Mouse (Mus musculus): Measurements from ENCODE around the gene Dlec1. TPM values are rescaled to one million over a fixed set of nuclear protein-coding genes. Genes with fewer than 3 reads are reported as not detected.

Gene Dlec1
- total RNA-seq (2023): 0.43 TPM in 1 of 2 replicates, not detected in the other

DNA sequence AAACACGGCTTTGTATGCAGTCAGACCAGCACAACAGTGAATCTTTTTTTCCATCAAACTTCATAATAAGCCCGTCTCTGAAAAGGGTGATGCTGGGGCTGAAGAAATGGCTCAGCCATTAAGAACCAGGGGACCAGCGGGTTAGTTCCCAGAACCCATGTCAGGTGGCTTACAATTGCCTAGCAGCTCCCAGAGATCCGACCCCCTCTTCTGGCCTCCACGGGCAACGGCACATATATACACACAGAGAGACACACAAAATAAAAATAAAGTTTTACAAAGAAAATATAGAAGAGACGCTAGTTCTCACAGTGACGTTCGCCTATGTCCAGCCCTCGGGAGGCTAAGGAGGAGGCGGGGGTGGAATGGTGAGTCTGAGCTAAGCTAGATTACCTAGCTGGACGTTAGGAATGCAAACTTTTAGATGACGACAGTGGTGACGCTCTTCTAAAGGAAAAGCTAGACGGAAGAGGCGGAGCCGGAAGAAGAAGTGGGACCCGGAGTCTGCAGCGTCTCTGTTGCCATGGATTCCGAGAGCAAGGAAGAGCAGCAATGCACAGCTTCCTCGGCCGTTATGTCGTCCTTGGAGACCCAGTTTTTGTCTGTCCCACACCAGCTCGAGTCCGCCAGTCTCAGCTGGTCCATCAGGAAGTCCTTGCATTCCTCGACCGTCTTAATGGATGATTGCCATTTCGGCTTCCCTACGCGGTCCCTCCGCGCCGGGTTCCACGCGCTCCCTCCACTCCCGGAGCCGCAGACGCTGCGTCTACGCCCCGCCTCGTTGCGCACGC is at the start of gene Dlec1:
TSS of gene Dlec1 (plus strand) at position 487 of the 791 bp plus-strand sequence.

DNA sequence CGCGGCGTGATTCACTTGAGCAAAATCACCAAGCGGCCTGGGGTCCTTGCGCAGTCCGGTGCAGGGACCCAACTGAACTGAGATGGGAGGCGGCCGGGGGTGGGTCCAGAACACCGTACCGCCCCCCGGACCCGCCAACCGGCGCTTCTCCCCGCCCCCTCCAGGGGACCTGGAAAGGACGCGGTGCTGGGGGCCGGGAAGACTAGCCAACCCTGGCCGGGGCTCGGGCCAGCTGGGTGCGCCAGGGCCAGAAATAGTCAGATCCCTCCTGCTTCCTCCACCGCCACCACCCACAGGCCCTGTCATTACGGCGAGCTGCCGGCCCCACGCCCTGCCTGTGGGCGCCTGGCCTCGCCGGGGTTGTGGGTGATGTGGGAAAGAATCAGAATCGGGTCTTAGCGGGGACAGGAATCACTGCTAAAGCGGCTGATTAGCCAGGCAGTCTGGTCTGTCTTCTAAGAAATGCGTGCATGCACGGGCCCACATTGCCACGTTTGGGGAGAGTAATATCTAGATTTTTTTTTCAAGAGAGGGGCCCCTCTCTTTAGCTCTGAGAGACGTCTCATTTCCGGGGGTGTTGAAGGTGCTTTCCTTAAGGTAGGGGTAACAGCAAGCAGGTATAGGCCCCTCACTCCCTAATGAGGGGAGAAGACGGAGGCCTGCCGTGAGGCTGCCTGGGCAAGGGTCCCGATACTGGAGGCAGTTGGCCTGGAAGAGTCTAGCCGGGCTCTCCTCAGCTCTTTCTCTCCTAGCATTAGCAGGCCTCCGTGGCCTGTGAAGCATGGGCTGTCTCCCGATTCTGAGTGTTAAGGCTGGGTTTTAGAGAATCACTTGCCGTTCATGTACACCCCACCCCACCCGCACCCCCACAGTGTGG is 8.6 kb upstream of the Dlec1 start, which contains the start of gene Plcd1:
TSS of gene Plcd1 (minus strand) at position 84 of the 877 bp plus-strand sequence.

DNA sequence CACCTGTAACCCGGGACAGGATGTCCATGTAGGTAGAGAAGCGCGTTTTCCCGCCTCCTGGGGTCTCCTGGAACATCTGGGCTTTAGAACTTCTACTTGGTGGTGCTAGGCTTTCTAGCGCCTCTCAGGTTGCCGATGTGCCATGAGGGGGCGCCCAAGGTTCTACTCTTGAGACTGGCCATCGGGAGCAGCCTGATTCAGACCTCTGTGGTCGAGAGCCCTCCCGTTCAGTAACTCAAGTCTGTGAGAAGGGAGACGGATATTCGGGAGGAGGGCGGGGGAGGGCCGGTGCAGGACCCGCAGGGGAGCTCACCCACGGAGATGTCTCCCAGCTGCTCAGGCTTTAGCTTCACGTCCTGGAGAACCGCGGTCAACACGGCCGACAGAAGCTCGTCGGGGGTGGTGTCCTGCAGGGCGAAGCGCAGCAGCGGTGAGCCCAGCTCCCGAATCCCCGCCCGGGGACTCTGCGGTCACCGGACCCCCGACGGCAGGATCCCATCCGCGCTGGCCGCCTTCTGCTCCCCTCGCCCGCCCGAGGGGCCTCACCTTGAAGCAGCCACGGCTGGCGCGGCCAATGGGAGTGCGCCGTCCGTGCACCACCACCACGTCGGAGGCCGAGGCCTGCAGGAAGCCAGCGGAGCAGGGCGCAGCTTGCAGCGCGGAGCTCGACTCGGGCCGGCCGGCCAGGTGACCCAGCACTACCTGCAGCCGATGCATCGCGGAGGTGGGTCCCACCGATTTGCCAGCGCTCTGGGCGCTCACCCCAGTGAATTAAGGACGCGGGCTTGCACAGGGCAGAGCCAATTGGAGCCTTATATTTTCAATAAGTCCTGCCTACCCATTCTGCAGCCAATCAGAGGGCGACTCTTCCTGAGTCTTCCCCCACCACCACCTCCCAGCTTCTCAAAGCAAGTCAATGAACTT is 54.3 kb downstream of the Dlec1 start, which contains the start of gene Acaa1b:
TSS of gene Acaa1b (minus strand) at position 816 of the 924 bp plus-strand sequence.

DNA sequence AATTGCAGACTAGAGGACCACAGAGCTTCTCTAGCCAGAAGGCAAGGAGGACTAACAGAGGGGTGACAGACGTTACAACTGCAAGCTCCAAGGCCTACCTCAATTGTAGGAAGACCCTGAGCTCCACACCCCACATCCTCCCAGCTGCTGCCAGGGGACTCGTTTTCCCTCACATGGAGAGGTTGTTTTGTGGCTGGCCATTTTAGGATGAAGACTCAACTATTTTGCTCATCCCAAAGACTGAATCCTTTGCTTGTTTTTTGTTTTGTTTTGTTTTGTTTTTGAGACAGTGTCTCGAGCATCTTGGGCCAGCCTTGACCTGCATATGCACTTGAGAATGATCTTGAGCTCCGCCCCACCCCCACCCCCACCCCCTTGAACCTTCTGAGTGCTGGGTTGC is 56.6 kb downstream of the Dlec1 start, which contains the start of gene Gm47289:
TSS of gene Gm47289 (plus strand) at position 301 of the 400 bp plus-strand sequence.

Other genes starting within 250 kb of the Dlec1 start
- 18.1 and 27.4 TPM in 2 replicates for gene Ctdspl, start 176.0 kb upstream of the Dlec1 start, total RNA-seq (2023)
- 30.2 and 54.2 TPM in 2 replicates for gene Vill, start 49.7 kb upstream of the Dlec1 start, total RNA-seq (2023)
- 0.73 and 1.2 TPM in 2 replicates for gene Plcd1, start 9.0 kb upstream of the Dlec1 start, total RNA-seq (2023)
- 0.68 and 0.85 TPM in 2 replicates for gene Acaa1b, start 54.6 kb downstream of the Dlec1 start, total RNA-seq (2023)
- not detected in 2 replicates for gene Gm47289, start 56.7 kb downstream of the Dlec1 start, total RNA-seq (2023)
- gene Slc22a13, start 106.6 kb downstream of the Dlec1 start, total RNA-seq (2023): not detected in 2 replicates
- gene Oxsr1, start 219.9 kb downstream of the Dlec1 start, total RNA-seq (2023): 21.8 and 27.9 TPM in 2 replicates
- 43.2 and 61.0 TPM in 2 replicates for gene Acaa1a, start 237.2 kb downstream of the Dlec1 start, total RNA-seq (2023)
- 99.5 and 123 TPM in 2 replicates for gene Myd88, start 238.9 kb downstream of the Dlec1 start, total RNA-seq (2023)

All from neutrophil, adult 65 days (primary cell).